In the genomic region with DNA sequence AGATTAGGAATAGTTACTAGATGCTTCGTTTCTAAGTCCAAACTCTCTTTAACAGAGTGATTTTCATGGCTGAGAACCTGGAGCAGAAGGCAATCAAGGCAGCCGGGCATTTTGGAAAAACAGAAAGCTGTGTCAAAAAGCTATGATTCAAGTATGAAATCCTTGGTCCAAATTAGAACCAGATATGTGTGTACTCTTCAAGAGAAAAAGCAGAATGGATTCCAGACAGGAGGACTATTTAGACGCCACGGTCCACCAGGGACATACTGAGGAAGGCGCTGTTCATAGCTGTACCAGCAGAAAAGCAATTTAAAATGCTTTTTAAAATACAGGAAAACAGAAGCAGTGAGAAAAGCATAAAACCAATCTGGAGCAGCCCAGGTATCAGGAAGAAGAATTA, we compare ENCODE assay signal across 23 mouse cellular contexts. TPM values are rescaled to one million over a fixed set of nuclear protein-coding genes. Genes with fewer than 3 reads are reported as not detected.
"Had no signal": no experiment of that assay in that cellular context is flagged by ENCODE, and none has a peak within 500 bp of the region (broad histone marks: within the 10 kb centered on the region; RNA-seq: fewer than 3 reads in every experiment).

No protein-coding gene starts in this region.

- H3K9me3 ChIP-seq: midbrain, embryonic 12.5 days; midbrain, embryonic 15.5 days; neural tube, embryonic 12.5 days; neural tube, embryonic 15.5 days had no signal

- H3K27ac ChIP-seq: liver, embryonic 13.5 days; macrophage; midbrain, embryonic 12.5 days; midbrain, embryonic 15.5 days; neural tube, embryonic 12.5 days; neural tube, embryonic 15.5 days; stomach, postnatal 0 days had no signal

- H3K27me3 ChIP-seq: liver, embryonic 13.5 days; midbrain, embryonic 12.5 days; midbrain, embryonic 15.5 days; neural tube, embryonic 12.5 days; neural tube, embryonic 15.5 days had no signal

- H3K4me1 ChIP-seq: liver, embryonic 13.5 days; midbrain, embryonic 12.5 days; midbrain, embryonic 15.5 days; neural tube, embryonic 12.5 days; neural tube, embryonic 15.5 days had no signal

- ATAC-seq: lung, postnatal 0 days; midbrain, embryonic 15.5 days had no signal

- H3K36me3 ChIP-seq: liver, embryonic 13.5 days; midbrain, embryonic 12.5 days; midbrain, embryonic 15.5 days; neural tube, embryonic 12.5 days; neural tube, embryonic 15.5 days had no signal

- DNase-seq: kidney, adult 18-20 months; kidney, adult 9 months; kidney, postnatal 14 days; kidney, postnatal 4 days; liver, embryonic 13.5 days; lung, embryonic 14.5 days; right cerebral cortex, adult 18-20 months; right cerebral cortex, postnatal 14 days; right cerebral cortex, postnatal 4 days; thymus, adult 2 months; thymus, postnatal 14 days; thymus, postnatal 4 days had no signal

- H3K4me3 ChIP-seq: liver, embryonic 13.5 days; midbrain, embryonic 12.5 days; midbrain, embryonic 15.5 days; neural tube, embryonic 12.5 days; neural tube, embryonic 15.5 days had no signal

- H3K4me2 ChIP-seq: liver, embryonic 13.5 days; lung, embryonic 14.5 days; midbrain, embryonic 12.5 days; midbrain, embryonic 15.5 days; neural tube, embryonic 12.5 days; neural tube, embryonic 15.5 days had no signal

- H3K9ac ChIP-seq: liver, embryonic 13.5 days; lung, embryonic 14.5 days; midbrain, embryonic 12.5 days; midbrain, embryonic 15.5 days; neural tube, embryonic 12.5 days; neural tube, embryonic 15.5 days had no signal

RNA-seq across cellular contexts. Expression of a gene that starts 51.9 kb away (rescaled TPM):
- polyA plus RNA-seq: kidney, embryonic 16.5 days; limb, embryonic 11.5 days; liver, adult 2 months; liver, embryonic 13.5 days; liver, embryonic 16.5 days; lung, embryonic 14.5 days; lung, postnatal 0 days; macrophage; midbrain, embryonic 12.5 days; midbrain, embryonic 15.5 days had no signal
